Mouse (Mus musculus) G1E-ER4 (cell line): Measurements from ENCODE around the gene Nrk. TPM values are rescaled to one million over a fixed set of nuclear protein-coding genes. Genes with fewer than 3 reads are reported as not detected.

Experiments
- GATA1 ChIP-seq: IDR thresholded peaks from one replicate; pipeline ENCODE4 v1.8.0; 2012; ENCODE audit warnings: low read length, inconsistent platforms
- polyA plus RNA-seq: library from polyadenylated mRNA; stranded (reverse); fragments of >175 nt; gene quantifications from 2 replicates; pipeline ENCODE4 v1.2.3, GENCODE M21; 2012

The Nrk gene
- not detected in 2 replicates for polyA plus RNA-seq

DNA sequence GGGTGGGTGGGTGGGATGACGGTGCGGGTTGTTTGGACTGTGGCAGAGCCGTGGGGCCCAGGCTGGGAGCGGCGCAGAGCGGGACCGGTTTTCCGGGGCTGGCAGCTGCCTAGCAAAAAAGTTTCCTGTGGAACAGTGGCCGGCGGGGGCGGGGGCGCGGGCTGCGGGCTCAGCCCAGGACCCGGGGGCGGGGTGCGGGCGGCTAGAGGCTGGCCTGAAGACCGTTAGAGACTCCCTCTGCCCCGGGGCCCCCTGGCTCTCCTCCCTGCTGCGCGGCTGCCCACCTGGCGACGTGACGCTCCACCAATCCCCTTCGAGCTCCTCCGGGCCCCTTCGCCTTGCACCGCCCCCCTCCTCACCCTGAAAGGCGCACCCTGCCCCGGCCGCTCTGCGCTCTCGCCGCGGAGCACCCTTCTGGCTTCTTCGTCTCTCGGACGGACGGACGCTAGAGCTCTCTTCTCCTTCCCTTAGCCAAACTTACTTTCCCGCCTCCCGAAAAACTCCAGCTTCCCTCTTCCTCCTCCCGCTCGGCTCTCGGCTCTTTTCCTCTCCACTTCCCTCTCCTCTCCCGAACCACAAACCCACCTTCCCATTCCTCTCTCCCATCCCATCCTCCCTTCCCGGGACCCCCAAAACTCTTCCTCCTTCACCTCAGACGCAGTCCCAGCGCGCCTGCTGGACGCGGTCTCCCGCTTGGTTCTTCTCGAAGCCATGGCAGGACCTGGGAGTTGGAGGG is at the start of gene Nrk:
TSS of gene Nrk (plus strand) at position 390 of the 736 bp plus-strand sequence.
- TF ChIP-seq GATA1, result no peak

DNA sequence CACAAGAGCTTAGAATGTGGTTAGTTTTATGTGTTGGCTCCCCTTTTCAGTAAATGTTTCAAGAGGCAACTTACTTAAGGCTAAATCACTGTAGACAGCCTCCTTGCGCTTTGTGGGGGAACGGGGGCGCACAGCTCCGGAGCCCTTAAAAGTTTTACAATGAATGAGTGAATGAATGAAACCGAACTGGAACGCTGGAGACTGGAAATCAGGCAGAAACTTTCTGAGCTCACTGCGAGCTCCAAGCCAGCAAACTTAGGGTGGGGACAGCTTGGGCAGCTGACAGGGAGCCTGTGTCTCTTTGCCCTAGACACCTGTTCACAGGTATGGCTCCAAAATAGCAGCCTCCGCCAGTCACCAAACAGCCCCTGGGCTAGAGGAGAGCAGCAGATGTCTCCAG is 864 bp upstream of the Nrk start:
- TF ChIP-seq GATA1, result no peak

DNA sequence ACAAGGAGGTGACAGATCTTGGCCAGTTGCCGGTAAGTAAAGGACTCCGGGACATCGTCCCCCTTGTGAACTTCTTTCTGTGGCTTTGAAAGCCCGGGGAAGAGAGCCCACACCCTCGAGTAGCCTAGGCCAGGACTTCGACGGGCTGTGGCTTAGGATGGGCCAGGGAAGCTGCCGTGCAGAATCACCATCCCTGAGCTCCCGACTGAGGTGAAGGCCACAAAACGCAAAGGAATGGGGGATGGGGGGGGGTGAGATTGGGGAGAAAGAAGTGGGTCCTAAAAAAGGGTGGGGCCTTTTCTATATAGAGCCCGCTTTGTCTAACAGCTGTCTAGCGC is 516 bp downstream of the Nrk start:
- no peak for TF ChIP-seq GATA1

DNA sequence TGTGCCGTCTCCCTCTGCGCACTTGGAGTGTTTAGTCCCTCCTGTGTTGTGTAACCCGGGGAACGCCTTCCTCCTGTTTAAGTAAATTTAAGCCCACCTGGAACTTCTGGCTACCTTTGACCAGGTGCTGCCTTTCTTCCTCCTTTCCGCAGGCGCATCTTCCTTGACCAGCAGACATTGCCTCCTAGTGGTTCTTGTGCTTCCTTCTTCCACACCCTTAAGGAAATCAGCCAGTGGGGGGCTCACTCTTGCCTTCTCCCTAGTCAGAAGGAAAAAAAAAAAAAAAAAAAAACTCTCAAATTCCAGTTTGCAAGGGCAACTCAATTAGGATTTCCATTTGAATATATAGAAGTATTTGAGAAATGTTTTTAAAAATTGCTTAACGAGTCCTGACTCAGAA is 4.8 kb downstream of the Nrk start:
- no peak for TF ChIP-seq GATA1

DNA sequence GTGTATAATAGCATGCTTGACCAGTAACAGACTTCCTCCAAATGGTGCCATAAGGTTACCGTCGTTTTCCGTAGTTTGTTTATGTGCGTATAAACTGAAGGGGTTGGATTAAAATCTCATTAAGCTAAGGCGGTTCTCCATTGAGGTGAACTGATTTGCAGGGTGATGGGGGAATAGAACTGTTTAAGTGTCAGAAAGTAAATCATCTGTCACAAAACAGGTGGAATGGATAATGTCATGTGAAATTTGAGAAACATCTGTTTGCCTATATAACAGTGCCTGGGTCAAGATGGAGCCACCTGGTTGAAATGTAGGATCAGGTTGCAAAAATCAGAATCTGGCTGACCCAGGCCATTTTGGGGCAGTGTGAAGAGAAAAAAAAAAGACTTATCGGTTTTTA is 29.7 kb downstream of the Nrk start:
- TF ChIP-seq GATA1, result no peak

DNA sequence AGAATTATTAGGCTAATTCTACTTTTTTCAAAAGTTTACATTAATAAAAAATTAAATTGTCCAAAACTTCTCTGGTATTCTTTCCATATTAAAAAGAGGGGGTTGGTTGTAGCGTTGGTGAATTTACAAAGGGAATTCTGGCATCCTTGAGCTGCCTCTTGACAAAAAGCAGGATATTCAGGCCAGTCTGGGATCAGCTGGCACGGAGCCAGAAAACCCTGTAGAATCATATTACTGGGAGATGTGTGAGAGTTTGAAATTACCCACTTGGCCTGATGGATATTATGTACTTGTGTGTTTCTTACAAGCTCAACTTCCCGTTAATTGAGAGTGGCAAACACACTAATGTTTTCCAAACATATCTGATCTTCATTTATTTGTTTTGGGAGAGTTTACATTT is 46.5 kb downstream of the Nrk start:
- no peak for TF ChIP-seq GATA1

DNA sequence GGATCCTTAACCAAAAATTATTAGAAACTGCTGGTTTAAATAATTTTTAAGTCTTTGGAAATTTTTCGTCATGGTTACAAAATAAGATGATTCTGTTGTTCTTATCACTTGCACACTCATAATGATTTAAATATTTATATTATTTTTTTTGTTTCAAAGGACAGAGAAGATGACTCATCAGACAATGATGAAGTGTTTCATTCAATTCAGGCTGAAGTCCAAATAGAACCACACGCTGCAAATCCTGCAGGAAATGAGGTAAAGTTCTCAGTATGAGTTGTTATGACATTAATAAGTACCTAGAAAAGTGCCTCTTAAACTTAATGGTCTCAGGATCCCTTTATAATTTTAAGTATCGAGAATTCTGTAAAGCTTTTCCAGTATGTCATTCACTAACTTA is 64.3 kb downstream of the Nrk start:
- no peak for TF ChIP-seq GATA1

DNA sequence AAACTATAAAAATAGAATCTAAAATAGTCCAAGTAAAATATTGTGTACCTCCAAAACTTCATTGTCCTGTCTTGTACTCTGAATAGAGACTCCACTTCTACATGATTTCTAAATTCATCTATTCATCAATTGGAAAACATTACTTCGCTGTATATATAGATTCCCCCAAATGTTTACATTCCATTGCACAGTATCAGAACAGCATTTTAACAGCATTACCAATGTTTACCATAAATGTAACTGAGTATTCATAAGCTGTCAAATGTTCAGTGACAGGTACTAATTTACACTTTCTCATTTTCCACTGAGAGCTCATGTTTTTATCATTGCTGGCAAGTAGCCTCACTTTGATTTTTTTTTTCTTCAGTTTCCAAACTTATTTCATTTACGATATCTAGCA is 65.0 kb downstream of the Nrk start:
- no peak for TF ChIP-seq GATA1

DNA sequence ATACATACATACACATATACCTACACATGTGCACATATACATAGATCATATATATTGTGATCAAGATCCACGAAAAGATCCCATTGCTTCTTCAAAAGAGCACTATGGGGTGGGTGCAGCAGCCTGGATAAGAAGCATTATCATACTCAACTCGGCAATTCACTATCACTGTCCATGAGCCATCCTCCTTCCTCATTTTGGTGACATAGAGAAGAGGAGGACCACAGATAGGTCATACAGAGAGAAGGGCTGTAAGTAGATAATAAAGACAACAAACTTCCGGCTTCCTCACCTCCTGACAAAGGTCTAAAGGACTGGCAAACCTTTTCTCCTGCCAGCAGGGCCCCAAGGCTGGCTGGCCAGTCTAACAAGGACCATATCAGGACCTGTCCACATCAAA is 100.3 kb downstream of the Nrk start:
- no peak for TF ChIP-seq GATA1

DNA sequence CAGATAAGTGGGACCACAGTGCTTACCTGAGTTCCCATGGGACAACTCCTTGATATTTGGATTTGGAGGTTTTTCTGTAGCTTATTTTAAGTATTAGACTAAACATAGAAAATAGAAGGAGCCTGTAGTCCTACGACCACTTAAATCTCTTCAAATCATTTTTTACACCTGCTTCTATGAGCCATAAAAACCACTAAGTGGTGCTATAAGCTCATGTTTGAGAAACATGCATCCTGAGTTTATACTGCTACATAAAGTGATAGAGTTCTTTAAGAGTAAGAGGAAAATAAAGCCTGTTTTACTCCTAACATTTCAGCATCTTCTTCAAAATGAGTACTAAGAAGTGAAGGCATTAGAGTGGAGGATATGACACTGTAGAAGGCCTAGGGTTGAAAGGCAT is 102.3 kb downstream of the Nrk start:
- TF ChIP-seq GATA1, result no peak

DNA sequence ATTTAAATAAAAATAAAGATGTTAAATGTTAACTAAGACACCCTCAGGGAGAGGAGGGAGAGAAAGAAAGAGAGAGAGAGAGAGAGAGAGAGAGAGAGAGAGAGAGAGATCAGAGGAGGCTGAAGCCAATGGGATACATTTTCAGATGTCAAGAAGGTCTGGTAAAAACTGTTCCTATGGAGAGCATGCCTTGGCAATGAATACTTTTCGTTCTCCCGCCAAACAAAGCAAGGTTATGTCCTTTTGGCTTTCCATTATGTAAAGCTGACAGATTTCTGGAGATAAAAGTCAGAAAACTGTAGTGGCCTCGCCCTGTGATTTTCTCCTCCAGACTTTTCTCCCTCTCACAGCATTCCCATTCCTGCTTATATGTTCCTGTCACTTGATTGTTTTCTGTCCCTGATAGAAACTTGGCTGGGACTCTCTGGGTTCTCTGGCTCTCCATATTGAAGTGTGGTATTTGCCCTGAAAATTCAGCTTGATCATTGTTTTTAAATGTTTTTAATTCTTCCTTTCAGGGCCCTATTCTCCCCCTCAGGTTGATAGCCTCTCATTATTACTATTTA is 112.4 kb downstream of the Nrk start:
- no peak for TF ChIP-seq GATA1

DNA sequence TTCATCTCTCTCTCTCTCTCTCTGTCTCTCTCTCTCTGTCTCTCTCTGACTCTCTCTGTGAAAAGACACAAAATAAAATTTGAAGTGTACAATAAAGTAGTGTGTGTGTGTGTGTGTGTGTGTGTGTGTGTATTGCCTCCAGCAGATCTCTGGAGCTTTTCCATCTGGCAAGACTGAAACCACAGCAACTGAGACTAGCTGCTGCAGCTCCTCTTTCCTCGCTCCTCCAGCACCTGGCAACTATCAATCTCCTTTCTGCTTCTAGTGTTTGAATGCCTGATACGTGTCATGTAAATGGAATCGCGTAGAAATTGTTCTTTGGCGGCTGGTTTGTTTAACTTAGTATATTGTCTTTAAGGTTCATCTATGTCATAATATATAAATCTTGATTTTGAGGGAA is 113.1 kb downstream of the Nrk start:
- no peak for TF ChIP-seq GATA1

DNA sequence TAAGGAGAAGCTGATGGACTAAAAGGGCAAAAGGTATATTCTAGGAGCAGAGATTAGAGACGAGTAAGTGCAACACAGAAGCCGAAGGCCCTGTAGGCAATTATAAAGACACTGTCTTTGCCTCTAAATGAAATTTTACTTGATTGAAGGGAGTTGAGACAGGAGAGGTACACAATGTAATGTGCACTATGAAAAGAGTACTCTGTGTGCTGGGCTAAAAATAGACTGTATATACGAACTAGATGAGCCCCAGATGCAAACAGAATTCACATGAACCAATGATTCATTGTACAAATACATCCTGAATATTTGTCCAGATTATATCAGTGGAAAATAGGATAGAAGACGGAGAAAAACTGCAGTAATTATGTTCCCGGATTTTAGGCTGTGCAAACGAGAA is 113.7 kb downstream of the Nrk start:
- no peak for TF ChIP-seq GATA1

DNA sequence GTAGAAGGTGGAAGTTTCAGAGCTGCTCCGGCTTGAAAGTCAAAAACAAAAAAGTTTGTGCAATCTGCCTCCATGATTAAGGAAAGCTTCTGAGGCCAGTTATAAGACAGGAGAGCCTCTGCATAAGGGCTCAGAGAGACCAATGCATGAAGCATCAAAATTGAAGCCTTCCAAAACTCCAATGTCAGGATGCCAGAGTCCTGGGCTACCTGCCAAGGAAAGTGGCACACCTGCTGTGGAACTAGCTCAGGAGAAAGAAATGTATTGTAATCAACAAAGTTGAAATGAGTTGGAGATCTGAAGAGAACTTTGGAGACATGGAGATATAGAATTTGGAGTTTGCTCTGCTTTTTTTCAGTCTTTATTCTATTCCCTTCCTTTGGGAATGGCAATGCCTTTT is 123.4 kb downstream of the Nrk start:
- no peak for TF ChIP-seq GATA1

DNA sequence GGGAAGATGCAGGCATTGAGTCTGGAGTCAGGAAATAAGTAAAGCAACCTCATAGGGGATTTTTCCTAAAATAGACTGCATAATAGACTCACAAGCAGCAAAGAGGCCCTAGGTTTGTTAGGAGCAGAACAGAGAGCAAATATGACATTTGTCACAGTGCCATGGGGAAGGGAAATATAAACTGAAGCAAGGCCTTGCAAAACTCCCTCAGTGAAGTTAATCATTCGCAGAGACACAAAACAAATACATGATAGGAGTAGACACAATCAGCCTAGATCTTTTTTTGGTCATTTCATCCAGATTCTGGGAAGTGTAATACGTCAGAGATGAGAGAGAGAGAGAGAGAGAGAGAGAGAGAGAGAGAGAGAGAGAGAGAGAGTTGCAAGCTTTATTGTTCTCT is 125.1 kb downstream of the Nrk start:
- no peak for TF ChIP-seq GATA1

DNA sequence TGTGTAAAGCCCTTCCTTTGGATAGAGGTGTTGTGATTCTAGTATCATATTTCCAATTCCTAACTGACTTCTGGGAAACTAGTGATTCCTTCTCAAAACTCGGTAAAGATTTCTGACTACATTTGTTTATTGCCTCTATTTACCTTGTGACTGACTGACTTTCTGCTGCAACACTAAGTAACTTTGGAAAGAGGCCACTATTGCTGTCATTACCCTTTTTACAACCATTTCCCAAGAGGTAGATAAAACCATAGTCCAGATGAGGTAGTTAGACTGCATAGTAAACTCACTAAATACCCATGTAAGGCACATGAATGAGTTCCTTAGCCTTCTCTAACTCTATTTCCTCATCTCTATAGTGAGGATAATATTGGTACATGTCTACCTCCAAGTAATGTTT is 126.9 kb downstream of the Nrk start:
- no peak for TF ChIP-seq GATA1

DNA sequence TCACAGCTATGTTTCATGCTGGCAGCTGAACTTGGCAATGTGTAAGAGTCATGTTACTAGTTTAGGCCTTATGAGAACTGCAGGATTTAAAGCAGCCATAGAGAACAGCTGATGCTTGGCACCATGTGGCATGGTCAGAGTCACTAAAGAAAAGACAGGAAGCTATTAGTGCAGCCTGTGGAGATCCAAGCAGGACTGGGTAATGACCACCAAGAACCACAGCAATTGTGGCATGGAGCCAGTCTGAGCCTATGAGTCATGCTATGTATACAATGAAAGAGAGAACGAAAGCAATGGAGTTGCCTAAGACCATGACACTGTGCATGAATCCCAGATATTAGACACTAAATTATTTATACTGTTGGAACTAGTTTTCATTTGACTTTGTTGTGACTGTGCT is 137.7 kb downstream of the Nrk start:
- TF ChIP-seq GATA1, result no peak

DNA sequence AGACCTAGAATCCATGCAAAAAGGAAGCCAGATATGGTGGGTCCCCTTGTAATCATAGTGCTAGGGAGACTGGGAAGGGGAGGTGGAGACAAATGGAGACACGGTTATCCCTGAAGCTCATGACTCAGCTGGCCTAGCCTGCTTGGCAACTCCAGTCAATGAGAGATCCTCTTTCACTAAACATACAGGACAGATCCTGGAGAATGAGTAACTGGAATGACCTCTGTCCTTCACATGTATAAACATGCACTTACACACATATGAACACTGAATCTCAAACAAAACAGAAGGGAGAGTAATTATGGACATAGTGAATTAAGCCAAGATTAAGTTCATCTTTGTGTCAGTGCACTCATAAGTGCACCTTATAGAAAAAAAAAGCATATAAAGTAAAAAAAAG is 138.9 kb downstream of the Nrk start:
- TF ChIP-seq GATA1, result no peak

Other genes starting within 250 kb of the Nrk start
- not detected in 2 replicates for gene Serpina7, start 170.8 kb downstream of the Nrk start, polyA plus RNA-seq
- not detected in 2 replicates for gene 4930513O06Rik, start 171.8 kb downstream of the Nrk start, polyA plus RNA-seq